Mouse (Mus musculus): ENCODE measurements around the gene Dnajc14. TPM values are rescaled to one million over a fixed set of nuclear protein-coding genes. Genes with fewer than 3 reads are reported as not detected.
"Not testable (repeated sequence)": the region's sequence is repeated elsewhere in the genome, so short reads cannot be mapped to it uniquely, and the experiment has no call there.

The Dnajc14 gene
- polyA plus RNA-seq, 1 experiment from 2014 or later, result 36.9 TPM

DNA sequence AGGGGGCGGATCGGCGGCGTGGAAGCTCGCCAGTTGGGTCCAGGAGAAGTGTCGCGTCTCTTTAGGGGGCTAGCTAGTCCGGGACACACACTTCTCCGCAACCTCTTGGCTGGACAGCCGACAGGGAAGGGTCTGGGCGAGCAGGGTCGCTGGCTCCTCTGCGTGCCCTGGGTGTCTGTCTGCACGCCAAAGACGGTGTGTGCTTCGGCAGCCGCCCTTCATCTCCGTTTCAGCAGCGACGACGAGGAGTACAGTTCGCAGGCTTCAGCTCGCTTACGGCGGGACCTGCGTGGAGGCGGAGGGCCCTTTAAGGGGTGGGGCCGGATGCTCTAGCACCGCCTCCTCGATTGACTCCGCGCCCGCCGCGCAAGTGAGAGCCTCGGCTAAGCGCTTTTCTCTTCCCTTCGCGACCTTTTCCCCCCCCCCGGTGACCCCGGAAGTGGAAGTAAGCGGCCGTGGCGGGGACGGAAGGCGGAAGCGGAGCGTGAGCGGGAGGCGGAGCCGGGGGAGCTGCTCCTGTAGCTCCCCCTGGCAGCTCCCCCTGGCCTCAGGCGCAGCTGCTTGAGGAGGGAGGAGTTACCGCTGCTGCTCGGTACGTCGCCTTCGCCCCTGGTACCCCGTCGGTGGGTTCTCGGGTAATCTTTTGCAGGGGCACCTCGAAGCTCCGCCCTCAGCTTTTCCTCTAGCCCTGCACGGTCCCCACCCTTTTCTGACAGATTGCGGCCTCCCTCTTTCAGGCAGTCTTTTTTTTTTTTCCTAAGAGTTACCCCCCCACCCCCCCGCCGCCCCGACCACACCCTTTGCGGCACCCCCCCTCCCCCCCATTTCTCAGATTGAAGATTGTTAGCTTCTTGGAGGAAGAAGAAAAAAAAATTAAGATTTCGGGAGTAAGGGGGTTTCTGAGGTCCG, 1.5 kb downstream of the Dnajc14 start:
- H3K9ac ChIP-seq (ENCODE audit: low read depth, low read length), result peak overlapping the region; percentile 83
- under 1% methylated on average over 69 of the region's 70 CpGs for whole genome bisulfite sequencing
- no peaks in the 10 kb centered on the region for H3K9me3 ChIP-seq (ENCODE audit: control insufficient read depth, low read length)
- peak; percentile 95 for ATAC-seq (ENCODE audit: low FRiP score, low TSS enrichment)
- peaks cover 23% of the 10 kb centered on the region; the same call in 1 of the 2 replicates for H3K36me3 ChIP-seq (ENCODE audit: control insufficient read depth, insufficient read depth, low read length)
- peak overlapping the region; percentile 85 for H3K4me3 ChIP-seq (ENCODE audit: low read length)
- H3K27me3 ChIP-seq (ENCODE audit: control insufficient read depth, insufficient read depth, low read length), result no peaks in the 10 kb centered on the region
- H3K4me2 ChIP-seq (replicated peaks; ENCODE audit: low read depth, low read length), result peak overlapping the region; percentile 72
- H3K27ac ChIP-seq (ENCODE audit: low read depth, low read length), result peak overlapping the region; percentile 98
- H3K4me1 ChIP-seq (ENCODE audit: control insufficient read depth, insufficient read depth, low read length), result peaks cover 36% of the 10 kb centered on the region

DNA sequence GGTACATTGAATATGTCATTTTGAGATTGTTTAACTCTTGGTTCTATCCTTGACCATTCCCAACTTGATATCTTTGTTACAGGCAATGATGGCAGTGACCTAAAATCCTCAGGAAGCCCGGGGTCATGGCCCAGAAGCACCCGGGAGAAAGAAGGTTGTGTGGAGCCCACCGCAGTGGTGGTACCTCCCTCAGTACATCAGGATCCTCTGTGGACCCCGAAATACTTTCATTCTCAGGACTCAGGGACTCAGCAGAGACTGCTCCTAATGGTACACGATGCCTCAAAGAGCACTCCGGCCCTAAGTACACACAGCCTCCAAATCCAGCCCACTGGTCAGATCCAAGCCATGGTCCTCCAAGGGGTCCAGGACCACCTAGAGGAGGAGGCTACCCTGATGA, 2.2 kb downstream of the Dnajc14 start:
- Histone ChIP-seq H3K36me3 (ENCODE audit: control insufficient read depth, insufficient read depth, low read length) (peaks cover 16% of the 10 kb centered on the region; the same call in 1 of the 2 replicates), H3K4me1 (ENCODE audit: control insufficient read depth, insufficient read depth, low read length) (peaks cover 36% of the 10 kb centered on the region), H3K27me3 (ENCODE audit: control insufficient read depth, insufficient read depth, low read length) (no peaks in the 10 kb centered on the region), H3K4me2 (replicated peaks; ENCODE audit: low read depth, low read length) (peak overlapping the region; percentile 59), H3K27ac (ENCODE audit: low read depth, low read length) (peak overlapping the region; percentile 98; the same call in 1 of the 2 replicates), H3K9me3 (ENCODE audit: control insufficient read depth, low read length) (no peaks in the 10 kb centered on the region), H3K9ac (ENCODE audit: low read depth, low read length) (peak overlapping the region; percentile 83), H3K4me3 (ENCODE audit: low read length) (peak overlapping the region; percentile 85)
- WGBS, result 56% methylated on average over 6 of the region's 6 CpGs
- no peak for ATAC-seq (ENCODE audit: low FRiP score, low TSS enrichment)

DNA sequence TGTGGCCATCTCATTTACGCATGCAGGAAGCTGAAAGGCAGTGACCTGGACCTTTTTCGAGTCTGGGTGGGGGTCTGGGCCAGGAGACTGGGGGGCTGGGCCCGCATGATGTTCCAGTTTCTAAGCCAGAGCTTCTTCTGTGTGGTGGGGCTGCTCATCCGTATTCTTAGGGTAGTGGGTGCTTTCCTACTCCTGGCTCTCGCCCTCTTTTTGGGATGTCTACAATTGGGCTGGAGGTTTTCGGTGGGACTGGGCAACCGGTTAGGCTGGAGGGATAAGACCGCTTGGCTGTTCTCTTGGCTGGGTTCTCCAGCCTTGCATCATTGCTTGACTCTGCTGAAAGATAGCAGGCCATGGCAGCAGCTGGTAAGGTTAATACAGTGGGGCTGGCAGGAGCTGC, 3.2 kb downstream of the Dnajc14 start:
- WGBS, result 88% methylated on average over 8 of the region's 8 CpGs
- H3K4me3 ChIP-seq (ENCODE audit: low read length), result peak overlapping the region; percentile 85
- H3K4me1 ChIP-seq (ENCODE audit: control insufficient read depth, insufficient read depth, low read length), result peaks cover 36% of the 10 kb centered on the region

DNA sequence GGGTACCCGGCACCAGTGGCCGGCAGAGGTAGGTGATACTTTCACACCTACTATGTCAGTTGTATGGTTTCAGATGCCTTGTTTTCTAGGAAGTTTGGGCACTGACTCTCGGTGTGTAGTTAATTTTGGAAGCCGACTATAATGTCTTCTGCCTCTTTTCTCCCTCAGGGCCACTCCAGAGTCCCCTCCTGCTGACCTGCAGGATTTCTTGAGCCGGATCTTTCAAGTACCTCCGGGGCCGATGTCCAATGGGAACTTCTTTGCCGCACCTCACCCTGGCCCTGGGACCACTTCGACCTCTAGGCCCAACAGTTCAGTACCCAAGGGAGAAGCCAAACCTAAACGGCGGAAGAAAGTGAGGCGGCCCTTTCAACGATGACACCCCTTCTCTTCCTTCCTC, 13.2 kb downstream of the Dnajc14 start, which contains the start of gene Sarnp:
Gene Sarnp (plus strand): TSS at position 301 of the 400 bp plus-strand sequence.
- Histone ChIP-seq H3K4me1 (ENCODE audit: control insufficient read depth, insufficient read depth, low read length) (no peaks in the 10 kb centered on the region), H3K4me2 (replicated peaks; ENCODE audit: low read depth, low read length) (no peak within 1 kb of the TSS), H3K9ac (ENCODE audit: low read depth, low read length) (no peak within 1 kb of the TSS), H3K27me3 (ENCODE audit: control insufficient read depth, insufficient read depth, low read length) (no peaks in the 10 kb centered on the region), H3K36me3 (ENCODE audit: control insufficient read depth, insufficient read depth, low read length) (peaks cover 66% of the 10 kb centered on the region), H3K9me3 (ENCODE audit: control insufficient read depth, low read length) (no peaks in the 10 kb centered on the region), H3K4me3 (ENCODE audit: low read length) (no peak within 1 kb of the TSS), H3K27ac (ENCODE audit: low read depth, low read length) (no peak within 1 kb of the TSS)
- 86% methylated on average over 13 of the region's 13 CpGs for WGBS
- ATAC-seq (ENCODE audit: low FRiP score, low TSS enrichment), result no peak

More for the DNA sequence above, 3.2 kb downstream of the Dnajc14 start:
- peak overlapping the region; percentile 59 for H3K4me2 ChIP-seq (replicated peaks; ENCODE audit: low read depth, low read length)
- no peak for ATAC-seq (ENCODE audit: low FRiP score, low TSS enrichment)
- H3K27ac ChIP-seq (ENCODE audit: low read depth, low read length), result no peak overlapping the region
- no peaks in the 10 kb centered on the region for H3K27me3 ChIP-seq (ENCODE audit: control insufficient read depth, insufficient read depth, low read length)
- H3K9me3 ChIP-seq (ENCODE audit: control insufficient read depth, low read length), result no peaks in the 10 kb centered on the region
- H3K9ac ChIP-seq (ENCODE audit: low read depth, low read length), result peak overlapping the region; percentile 83
- H3K36me3 ChIP-seq (ENCODE audit: control insufficient read depth, insufficient read depth, low read length), result peaks cover 7% of the 10 kb centered on the region; the same call in 1 of the 2 replicates

DNA sequence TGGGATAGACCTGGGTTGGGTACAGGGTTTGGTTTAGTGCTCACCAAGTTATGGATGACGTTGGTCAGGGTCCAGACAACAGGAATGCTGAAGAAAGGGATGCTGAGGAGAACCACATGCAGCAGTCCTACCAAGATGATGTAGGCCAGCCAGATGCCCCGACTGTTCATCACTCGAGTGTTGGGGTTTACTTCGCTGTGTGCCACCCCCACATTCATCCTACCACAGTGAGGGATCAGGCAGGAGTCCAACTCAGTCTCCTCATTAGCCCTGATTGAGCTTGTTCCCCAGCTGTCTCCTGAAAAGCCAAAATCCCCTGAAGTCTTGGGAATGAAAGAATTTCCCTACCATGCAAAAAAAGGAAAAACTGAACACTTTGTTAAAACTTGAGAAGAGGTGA, 16.4 kb downstream of the Dnajc14 start:
- Histone ChIP-seq H3K27ac (ENCODE audit: low read depth, low read length) (no peak overlapping the region), H3K4me1 (ENCODE audit: control insufficient read depth, insufficient read depth, low read length) (peaks cover 7% of the 10 kb centered on the region), H3K4me3 (ENCODE audit: low read length) (no peak overlapping the region), H3K9ac (ENCODE audit: low read depth, low read length) (no peak overlapping the region), H3K27me3 (ENCODE audit: control insufficient read depth, insufficient read depth, low read length) (no peaks in the 10 kb centered on the region), H3K4me2 (replicated peaks; ENCODE audit: low read depth, low read length) (no peak overlapping the region), H3K9me3 (ENCODE audit: control insufficient read depth, low read length) (no peaks in the 10 kb centered on the region), H3K36me3 (ENCODE audit: control insufficient read depth, insufficient read depth, low read length) (peaks cover 51% of the 10 kb centered on the region)
- no peak for ATAC-seq (ENCODE audit: low FRiP score, low TSS enrichment)
- WGBS, result 89% methylated on average over 4 of the region's 4 CpGs

DNA sequence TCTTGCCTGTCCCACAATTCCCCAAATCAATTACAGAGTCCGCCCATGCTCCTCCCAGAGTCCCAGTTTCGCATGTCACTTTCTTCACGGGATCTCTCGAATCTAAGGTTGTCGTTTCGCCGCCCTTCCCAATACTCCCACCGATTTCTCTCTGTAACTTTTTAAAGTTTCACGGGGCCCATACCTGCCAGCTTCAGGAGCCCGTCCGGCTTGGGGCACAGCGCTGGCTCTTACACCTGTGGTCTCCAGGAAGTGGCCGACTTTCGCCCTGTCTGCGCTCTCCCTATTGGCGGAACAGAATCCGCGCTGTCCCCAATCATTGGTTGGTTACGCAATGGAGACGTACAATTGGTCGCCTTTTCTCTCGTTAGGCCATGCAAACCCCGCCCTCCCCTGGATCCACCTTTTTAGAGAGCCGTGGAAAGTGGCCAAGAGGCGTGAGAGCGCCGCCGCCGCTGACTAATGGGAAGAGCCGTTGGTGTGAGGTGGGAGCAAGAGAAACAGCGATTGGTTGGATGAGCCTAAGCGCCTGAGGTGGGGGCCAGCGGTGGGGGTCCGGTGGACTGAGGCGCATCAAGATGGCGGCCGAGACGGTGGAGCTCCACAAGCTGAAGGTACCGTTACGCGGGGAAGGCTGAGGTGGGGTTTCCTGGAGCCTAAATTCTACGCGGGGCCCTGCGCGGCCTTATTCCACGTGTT, 17.6 kb downstream of the Dnajc14 start, which contains the start of gene Ormdl2:
Gene Ormdl2 (minus strand): TSS at position 288 of the 699 bp plus-strand sequence.
- H3K9me3 ChIP-seq (ENCODE audit: control insufficient read depth, low read length), result no peaks in the 10 kb centered on the region
- peak within 1 kb of the TSS; percentile 90 for H3K4me3 ChIP-seq (ENCODE audit: low read length)
- peaks cover 41% of the 10 kb centered on the region for H3K36me3 ChIP-seq (ENCODE audit: control insufficient read depth, insufficient read depth, low read length)
- H3K27me3 ChIP-seq (ENCODE audit: control insufficient read depth, insufficient read depth, low read length), result no peaks in the 10 kb centered on the region
- peak; percentile 100 for ATAC-seq (ENCODE audit: low FRiP score, low TSS enrichment)
- H3K9ac ChIP-seq (ENCODE audit: low read depth, low read length), result peak within 1 kb of the TSS; percentile 80
- under 1% methylated on average over 46 of the region's 46 CpGs for WGBS
- H3K4me1 ChIP-seq (ENCODE audit: control insufficient read depth, insufficient read depth, low read length), result peaks cover 7% of the 10 kb centered on the region
- peak within 1 kb of the TSS; percentile 88 for H3K4me2 ChIP-seq (replicated peaks; ENCODE audit: low read depth, low read length)
- peak within 1 kb of the TSS; percentile 56; the same call in 1 of the 2 replicates for H3K27ac ChIP-seq (ENCODE audit: low read depth, low read length)

DNA sequence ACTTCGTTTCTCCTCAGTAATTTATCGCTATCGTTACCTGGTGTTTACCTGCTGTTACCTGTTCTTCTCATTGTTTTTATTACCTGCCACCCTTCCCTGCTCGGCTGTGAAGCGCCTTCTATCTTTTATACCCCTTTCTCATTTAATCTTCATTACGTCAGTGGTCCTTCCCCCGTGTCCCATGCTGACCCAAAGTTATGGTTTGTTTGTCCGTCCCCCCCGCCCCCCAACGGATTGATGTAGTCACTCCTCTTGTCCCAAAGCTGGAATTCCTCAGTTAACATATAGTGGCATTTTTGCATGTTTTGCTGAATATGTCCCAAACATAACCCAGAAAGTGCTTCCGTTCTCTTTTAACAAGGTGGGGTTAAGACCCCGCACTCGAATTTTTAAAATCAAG, 18.3 kb downstream of the Dnajc14 start:
- ATAC-seq (ENCODE audit: low FRiP score, low TSS enrichment), result peak; percentile 0; the same call in 1 of the 2 replicates

DNA sequence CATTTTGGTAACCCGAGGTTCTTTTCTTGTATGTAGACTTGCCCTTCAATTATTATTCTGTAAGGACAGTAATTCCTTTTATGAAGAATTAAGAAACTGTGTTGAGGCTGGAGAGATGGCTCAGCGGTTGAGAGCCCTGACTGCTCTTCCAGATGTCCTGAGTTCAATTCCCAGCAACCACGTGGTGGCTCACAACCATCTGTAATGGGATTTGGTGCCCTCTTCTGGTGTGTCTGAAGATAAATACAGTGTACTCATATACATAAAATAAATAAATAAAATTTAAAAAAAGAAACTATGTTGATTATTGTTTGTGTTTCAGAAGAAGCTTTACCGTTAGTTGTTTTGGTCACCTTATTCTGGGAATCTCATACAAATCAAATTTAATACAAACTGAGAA, 19.2 kb downstream of the Dnajc14 start:
- not testable (repeated sequence) for H3K9ac ChIP-seq (ENCODE audit: low read depth, low read length)

More for the DNA sequence above, 18.3 kb downstream of the Dnajc14 start:
- Histone ChIP-seq H3K4me1 (ENCODE audit: control insufficient read depth, insufficient read depth, low read length) (peaks cover 7% of the 10 kb centered on the region), H3K27me3 (ENCODE audit: control insufficient read depth, insufficient read depth, low read length) (no peaks in the 10 kb centered on the region), H3K9ac (ENCODE audit: low read depth, low read length) (peak overlapping the region; percentile 80), H3K36me3 (ENCODE audit: control insufficient read depth, insufficient read depth, low read length) (peaks cover 37% of the 10 kb centered on the region), H3K4me3 (ENCODE audit: low read length) (peak overlapping the region; percentile 90), H3K27ac (ENCODE audit: low read depth, low read length) (peak overlapping the region; percentile 56; the same call in 1 of the 2 replicates), H3K9me3 (ENCODE audit: control insufficient read depth, low read length) (no peaks in the 10 kb centered on the region), H3K4me2 (replicated peaks; ENCODE audit: low read depth, low read length) (peak overlapping the region; percentile 88)
- 2% methylated on average over 13 of the region's 13 CpGs for WGBS

More for the DNA sequence above, 19.2 kb downstream of the Dnajc14 start:
- Histone ChIP-seq H3K4me2 (replicated peaks; ENCODE audit: low read depth, low read length) (peak overlapping the region; percentile 88), H3K36me3 (ENCODE audit: control insufficient read depth, insufficient read depth, low read length) (peaks cover 28% of the 10 kb centered on the region), H3K4me3 (ENCODE audit: low read length) (peak overlapping the region; percentile 90; the same call in 1 of the 2 replicates)
- not testable (repeated sequence) for ATAC-seq (ENCODE audit: low FRiP score, low TSS enrichment); H3K27ac ChIP-seq (ENCODE audit: low read depth, low read length); H3K4me1 ChIP-seq (ENCODE audit: control insufficient read depth, insufficient read depth, low read length); H3K27me3 ChIP-seq (ENCODE audit: control insufficient read depth, insufficient read depth, low read length); H3K9me3 ChIP-seq (ENCODE audit: control insufficient read depth, low read length)
- 88% methylated on average over 4 of the region's 4 CpGs for WGBS

All from kidney, embryonic 14.5 days (tissue).